Mouse (Mus musculus): ENCODE results near the gene Fpgs. TPM values are rescaled to one million over a fixed set of nuclear protein-coding genes. Genes with fewer than 3 reads are reported as not detected.
A peak's percentile ranks its signal among the peaks of the same experiment; 100 is the strongest.

Fpgs gene
- total RNA-seq, 2 experiments from 2014 or later, result 6.0 to 7.4 TPM

DNA sequence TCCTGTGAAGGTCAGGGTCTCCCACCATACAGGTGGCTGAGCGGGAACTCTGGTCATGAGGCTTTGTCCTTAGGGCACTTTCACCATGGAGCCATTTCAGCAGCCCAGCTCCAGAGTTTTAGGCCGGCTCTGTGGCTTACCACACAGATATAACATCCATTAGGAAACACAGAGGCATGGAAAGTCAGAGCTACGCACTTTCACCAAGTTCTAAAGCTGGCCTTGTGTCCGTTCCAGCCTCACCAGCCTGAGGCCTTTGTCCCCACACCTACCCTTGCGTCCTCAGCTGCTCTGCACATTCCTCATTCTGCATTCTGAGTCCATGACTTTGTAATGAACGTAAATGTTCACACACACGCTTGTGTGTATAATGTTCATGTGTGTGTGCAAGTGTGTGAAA lies 1.1 kb upstream of the Fpgs start:
- intact Hi-C loops (cut with DNase I), result no loop called here
- no peak for DNase-seq

- intact Hi-C loops (cut with DNase I), result no loop called here
- DNase-seq, result no peak
These were observed 899 bp downstream of the Fpgs start for GRCm38 (mm10) chr2:32703046-32703445.

DNA sequence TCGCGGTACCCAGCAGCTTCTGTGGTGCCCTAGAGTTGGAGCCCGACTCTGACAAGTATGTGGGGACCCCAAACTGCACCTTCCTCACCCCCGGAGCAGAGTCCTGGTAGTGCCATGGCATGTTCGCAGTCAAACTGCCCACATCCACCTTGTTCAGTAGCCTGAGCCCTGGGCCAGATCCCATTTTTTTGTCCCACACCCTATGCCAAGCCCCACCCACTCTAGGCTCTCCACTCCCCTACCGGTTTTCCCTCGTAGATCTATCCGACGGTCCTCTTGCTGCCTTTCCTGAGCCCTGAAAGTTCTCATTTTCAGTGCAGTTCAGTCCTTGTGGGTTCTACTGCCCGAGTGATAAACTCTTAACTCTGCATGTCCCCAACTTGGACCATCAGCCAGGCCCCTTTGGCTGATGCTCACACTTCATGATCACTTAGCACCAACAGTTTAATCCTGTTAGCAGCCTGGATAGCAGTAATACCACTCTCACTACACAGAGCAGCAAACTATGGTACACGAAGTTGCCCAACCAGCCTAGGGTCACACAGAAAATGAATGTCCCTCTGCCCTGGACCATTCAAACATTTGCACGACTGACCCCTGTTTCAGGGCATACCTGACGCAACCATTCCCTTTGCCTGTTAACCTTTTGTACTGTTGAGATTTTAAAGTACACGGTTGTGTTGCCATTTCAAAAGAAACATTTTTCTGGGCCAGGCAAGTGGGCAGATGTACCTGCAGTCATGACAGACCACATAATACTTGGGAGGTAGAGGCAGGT lies 2.8 kb downstream of the Fpgs start:
- no peak for DNase-seq
- intact Hi-C loops (cut with DNase I), result no loop called here

- intact Hi-C loops (cut with DNase I), result no loop called here
- DNase-seq, result no peak
These were observed 4.3 kb downstream of the Fpgs start for GRCm38 (mm10) chr2:32699680-32700079.

- DNase-seq, result no peak
- intact Hi-C loops (cut with DNase I), result no loop called here
These were observed 9.3 kb downstream of the Fpgs start for GRCm38 (mm10) chr2:32694691-32695090.

- intact Hi-C loops (cut with DNase I), result no loop called here
- peak; percentile 96 to 98 for DNase-seq
These were observed 10.0 kb downstream of the Fpgs start for GRCm38 (mm10) chr2:32693823-32694411.

DNA sequence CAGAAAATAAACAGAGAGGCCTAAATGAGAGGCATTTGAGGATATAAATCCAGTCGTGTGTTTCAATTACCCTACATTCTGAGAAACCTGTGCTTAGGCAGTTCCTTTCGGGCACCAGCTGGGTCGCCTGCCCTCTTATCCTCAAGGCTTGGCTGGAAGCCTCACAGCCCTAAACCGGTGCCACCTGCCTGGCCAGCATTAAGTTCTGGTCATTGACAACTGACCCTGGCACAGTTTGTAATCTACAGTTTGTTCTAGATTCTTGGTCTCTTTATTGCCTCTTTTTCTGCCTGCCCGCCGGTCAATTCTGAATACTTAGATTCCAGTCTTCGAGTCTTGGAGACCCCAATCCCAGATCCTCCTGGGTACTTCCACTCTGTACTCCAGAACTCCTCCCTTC lies 10.7 kb downstream of the Fpgs start:
- intact Hi-C loops (cut with DNase I), result no loop called here
- no peak for DNase-seq

DNA sequence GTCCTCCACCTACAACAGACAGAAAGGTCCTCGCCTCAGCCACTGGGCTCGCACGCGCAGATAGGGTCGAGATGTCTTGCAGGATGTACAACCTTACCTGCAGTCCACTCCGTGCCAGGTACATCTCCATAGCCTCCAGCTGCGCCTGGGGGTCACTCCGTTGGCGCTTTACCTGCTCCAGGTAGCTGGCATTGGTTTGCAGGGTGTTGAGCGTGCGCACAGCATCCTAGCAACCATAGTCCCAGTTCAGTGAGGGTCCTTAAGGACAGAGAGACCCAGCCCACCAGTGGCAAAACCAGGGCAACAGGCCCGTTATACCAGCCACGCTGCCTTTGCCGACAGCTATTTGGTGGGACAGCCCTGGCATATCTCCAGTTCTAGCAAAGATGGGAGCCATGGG lies 11.4 kb downstream of the Fpgs start:
- intact Hi-C loops (cut with DNase I), result no loop called here
- no peak for DNase-seq

DNA sequence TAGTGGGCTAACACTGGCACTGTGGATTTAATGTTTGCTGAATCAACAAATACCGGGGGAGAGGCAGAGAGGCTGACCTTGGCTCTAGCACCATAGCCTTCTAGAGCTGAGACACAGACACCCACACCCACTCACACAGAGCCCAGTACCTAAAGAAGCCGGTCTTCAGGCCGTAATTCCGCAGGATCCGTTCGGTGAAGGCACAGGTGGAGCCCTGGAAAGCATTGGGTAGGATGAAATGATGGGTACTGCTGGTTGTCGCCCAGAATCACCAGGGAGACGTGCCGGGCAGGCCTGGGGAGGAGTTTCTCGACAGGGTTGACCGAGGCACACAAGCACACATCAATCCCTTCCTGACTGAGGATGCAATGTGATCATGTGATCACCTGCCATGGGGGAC lies 12.9 kb downstream of the Fpgs start:
- no peak for DNase-seq
- intact Hi-C loops (cut with DNase I), result no loop called here

DNA sequence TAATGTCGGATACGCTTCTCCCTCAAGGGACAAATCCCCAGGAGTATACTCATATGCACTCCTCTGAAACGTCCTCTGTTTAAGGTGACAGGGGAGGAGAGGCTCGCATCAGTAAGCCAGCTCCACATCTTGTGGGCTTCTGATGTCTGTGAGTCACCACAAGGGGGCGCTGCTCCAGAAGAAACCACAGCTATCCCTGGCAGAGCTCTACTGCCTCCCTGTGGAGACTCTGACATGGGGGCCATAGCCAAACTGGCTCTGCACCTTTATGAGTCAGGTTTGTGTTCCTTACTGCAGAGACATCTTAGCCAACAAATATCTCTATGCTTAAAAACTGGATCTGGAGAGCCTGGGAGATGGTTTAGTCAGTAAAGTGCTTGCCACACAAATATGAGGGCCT lies 14.5 kb downstream of the Fpgs start:
- DNase-seq, result peak; percentile 91 to 95

GRCm38 (mm10) chr2:32687562-32687961 lies 16.4 kb downstream of the Fpgs start:
- intact Hi-C loops (cut with DNase I), result no loop called here
- DNase-seq, result no peak

More for the DNA sequence above, 14.5 kb downstream of the Fpgs start:
- intact Hi-C loops (cut with DNase I), result loop anchor here (1.0 to 2.0 kb wide), 2 partner anchors 58 to 105 kb away; no protein-coding TSS in a partner anchor

DNA sequence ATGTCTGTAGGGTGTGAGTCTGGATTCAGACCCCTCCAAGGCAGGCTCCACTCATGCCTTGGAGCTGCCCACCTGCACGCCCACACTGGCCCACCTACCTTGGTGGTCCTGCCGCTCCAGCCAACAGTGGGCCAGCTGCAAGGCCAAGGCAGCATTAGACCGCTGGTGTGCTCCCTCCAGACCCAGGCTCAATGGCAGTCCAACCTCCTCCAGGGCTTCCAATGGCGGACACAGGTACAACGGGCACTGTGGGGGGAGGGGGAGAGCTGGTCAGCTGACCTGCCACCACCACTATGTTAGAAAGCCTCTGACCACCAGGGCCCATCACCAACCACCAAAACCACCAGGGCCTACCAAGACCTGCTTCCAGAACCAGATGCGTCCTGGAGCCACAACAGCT lies 17.3 kb downstream of the Fpgs start:
- DNase-seq, result no peak
- intact Hi-C loops (cut with DNase I), result no loop called here

DNA sequence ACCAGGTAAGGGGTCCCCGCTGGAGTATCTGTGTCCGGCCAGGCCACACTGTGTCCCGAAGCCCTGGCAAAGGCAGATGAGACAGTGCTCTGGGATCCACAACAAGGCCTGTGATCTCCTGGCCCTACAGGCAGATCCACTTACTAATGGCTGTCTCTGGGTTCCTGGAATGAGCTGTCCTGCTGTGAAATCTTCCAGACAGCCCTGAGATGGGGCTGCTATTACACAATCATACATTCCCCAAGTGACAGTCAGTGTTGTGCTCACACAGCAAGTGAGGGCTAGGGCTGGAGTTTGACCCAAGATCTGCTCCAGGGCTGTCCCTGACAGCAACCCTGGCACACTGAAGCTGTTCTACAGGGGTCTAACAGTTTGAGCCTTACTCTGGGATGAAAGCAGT lies 18.1 kb downstream of the Fpgs start:
- DNase-seq, result no peak
- intact Hi-C loops (cut with DNase I), result no loop called here

DNA sequence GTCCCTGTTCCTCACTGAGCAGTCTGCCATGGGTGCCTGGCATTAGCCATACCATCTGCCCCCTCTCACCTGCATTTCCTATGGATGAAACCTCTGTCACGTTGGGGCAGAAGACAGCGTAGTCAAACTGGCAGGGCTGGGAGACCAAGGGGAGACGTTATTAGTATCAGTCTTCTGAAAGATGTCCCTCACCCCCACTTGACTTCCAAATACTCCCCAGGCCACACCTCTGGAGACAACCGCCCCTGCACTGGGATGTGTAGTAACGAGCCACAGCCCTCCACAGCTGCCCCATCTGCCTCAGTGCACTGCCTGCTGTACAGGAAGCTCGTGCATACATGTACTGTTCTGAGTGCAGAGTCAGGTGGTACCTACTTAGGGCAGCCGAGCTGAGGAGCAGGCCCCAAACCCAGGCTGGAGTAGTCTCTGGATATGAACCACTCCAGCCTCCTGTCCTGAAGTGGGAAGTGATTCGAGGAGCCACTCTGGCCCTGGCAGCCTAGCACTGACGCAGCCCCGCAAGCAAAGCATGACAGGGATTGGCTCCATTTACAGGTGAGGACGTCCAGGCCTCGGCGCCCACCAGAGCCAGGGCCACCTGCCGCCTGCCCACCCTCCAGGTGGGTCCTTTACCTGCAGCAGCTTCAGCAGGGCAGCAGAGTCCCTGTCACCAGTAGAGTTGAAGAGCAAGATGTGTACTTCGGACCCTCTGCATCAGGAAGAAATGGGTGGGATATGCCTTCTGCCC lies 19.1 kb downstream of the Fpgs start:
- intact Hi-C loops (cut with DNase I), result no loop called here
- no peak for DNase-seq

- DNase-seq, result no peak
- intact Hi-C loops (cut with DNase I), result no loop called here
These were observed 20.2 kb downstream of the Fpgs start for GRCm38 (mm10) chr2:32683701-32684100.

GRCm38 (mm10) chr2:32682721-32683417 lies 21.1 kb downstream of the Fpgs start:
- peak; percentile 38 to 42 for DNase-seq
- intact Hi-C loops (cut with DNase I), result no loop called here

DNA sequence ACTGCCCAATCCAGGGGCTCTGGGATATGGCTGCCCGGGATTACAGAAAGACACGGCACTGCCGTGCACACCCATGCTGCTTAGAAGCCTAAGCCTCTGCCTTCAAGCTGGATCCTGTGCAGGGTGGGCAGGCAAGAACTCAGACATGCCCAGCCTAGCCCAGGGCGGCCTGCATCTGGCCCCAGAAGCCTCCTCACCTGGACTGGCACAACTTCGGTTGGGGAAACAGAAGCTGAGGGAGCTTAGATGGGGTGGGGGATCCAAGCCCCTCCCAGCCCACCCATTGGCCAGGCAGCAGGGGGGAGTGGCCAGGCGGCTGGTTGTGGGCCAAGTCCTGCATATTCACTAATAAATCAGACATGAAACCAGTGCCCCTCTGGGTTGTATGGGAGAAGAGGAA lies 22.2 kb downstream of the Fpgs start:
- no peak for DNase-seq
- intact Hi-C loops (cut with DNase I), result no loop called here

GRCm38 (mm10) chr2:32680961-32681650 lies 22.8 kb downstream of the Fpgs start:
- no peak for DNase-seq

GRCm38 (mm10) chr2:32680051-32680451 lies 23.9 kb downstream of the Fpgs start:
- DNase-seq, result peak; percentile 43 to 54
- intact Hi-C loops (cut with DNase I), result no loop called here

More at GRCm38 (mm10) chr2:32680961-32681650, 22.8 kb downstream of the Fpgs start:
- intact Hi-C loops (cut with DNase I), result no loop called here

DNA sequence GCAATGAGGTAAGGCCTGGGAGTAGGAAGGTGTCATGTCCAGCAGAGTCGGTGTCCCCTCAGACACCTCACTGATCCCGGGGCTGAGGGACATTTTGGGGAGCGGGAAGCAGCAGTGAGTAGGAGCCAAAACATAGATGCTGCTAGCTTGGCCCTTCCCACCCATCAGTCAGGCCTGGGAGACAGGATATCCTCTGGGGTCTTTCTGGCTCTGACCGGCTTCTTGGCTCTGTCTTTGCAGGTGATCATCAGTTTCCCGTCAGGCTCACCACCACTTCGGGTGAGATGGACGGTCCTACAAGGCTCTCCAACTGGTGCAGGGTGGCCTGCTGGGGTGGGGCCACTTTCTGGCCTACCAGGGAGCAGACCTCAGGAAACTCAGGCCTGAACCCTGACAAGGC lies 26.3 kb downstream of the Fpgs start:
- intact Hi-C loops (cut with DNase I), result no loop called here
- no peak for DNase-seq

Measured in heart, postnatal 14 days (tissue).